Mouse (Mus musculus) forebrain, postnatal 0 days (tissue): Measurements from ENCODE around the gene Dennd2d. TPM values are rescaled to one million over a fixed set of nuclear protein-coding genes. Genes with fewer than 3 reads are reported as not detected.

Experiments
- ATAC-seq: fragments of 200-750 bp; cut with Nextera tagmentation; 2 replicates; pipeline ENCODE4 v1.8.0; 2017; ENCODE audit warnings: mild to moderate bottlenecking, moderate library complexity
- DNase-seq: peaks from one replicate; pipeline ENCODE4 v3.0.0-alpha.2; 2015
- H3K27ac ChIP-seq: fragments of 300-500 bp; sonication (generic); 2 replicates; pipeline ENCODE4 v1.5.1; 2014; ENCODE audit warnings: low read depth, mild to moderate bottlenecking, antibody characterized with exemption, low read length, moderate library complexity, mixed read lengths
- H3K27me3 ChIP-seq: fragments of 300-500 bp; sonication (generic); 2 replicates; pipeline ENCODE4 v1.6.1; 2014; ENCODE audit warnings: mild to moderate bottlenecking, low read length, mixed read lengths; ENCODE audit not compliant: insufficient read depth
- H3K36me3 ChIP-seq: fragments of 300-500 bp; sonication (generic); 2 replicates; pipeline ENCODE4 v1.6.1; 2014; ENCODE audit warnings: mild to moderate bottlenecking, moderate library complexity; ENCODE audit not compliant: insufficient read depth
- H3K4me1 ChIP-seq: fragments of 300-500 bp; sonication (generic); 2 replicates; pipeline ENCODE4 v1.6.1; 2014; ENCODE audit warnings: antibody characterized with exemption; ENCODE audit not compliant: insufficient read depth
- H3K4me2 ChIP-seq: fragments of 300-500 bp; sonication (generic); 2 replicates; pipeline ENCODE4 v1.6.1; 2014; ENCODE audit warnings: low read depth, mild to moderate bottlenecking, moderate library complexity
- H3K4me3 ChIP-seq: fragments of 300-500 bp; sonication (generic); 2 replicates; pipeline ENCODE4 v1.5.1; 2014; ENCODE audit warnings: low read depth, low read length, mixed read lengths
- H3K9ac ChIP-seq: fragments of 300-500 bp; sonication (generic); 2 replicates; pipeline ENCODE4 v1.6.1; 2014; ENCODE audit warnings: mild to moderate bottlenecking
- H3K9me3 ChIP-seq: fragments of 300-500 bp; sonication (generic); 2 replicates; pipeline ENCODE4 v1.6.1; 2016; ENCODE audit warnings: low read length
- CTCF ChIP-seq: sonication (generic); IDR thresholded peaks from 2 replicates; pipeline ENCODE4 v1.5.1; 2016; ENCODE audit warnings: antibody characterized with exemption, control low read depth, low read depth
- WGBS: fragments of 180-500 bp; shearing (Covaris S2); extraction: QIAGEN DNeasy Blood & Tissue Kit; methylation state at CpG from one replicate; pipeline ENCODE4 v1.1.7; 2014; 5-methylcytosine and 5-hydroxymethylcytosine counted together
- polyA plus RNA-seq: library from polyadenylated mRNA; unstranded; fragments of >200 nt; fragmentation: Nextera tagmentation; extraction: Ambion mirVana; gene quantifications from 2 replicates; pipeline ENCODE4 v1.2.1, GENCODE M21; 2015
- total RNA-seq: library from RNA; depleted of rRNA; stranded (reverse); fragments of >200 nt; gene quantifications from 2 replicates; pipeline ENCODE4 v1.2.3, GENCODE M21; 2014; rRNA removed

Gene Dennd2d
- total and polyA plus RNA-seq, 2 experiments from 2014 or later: 0.63 to 0.90 TPM

GRCm38 (mm10) chr3:106548971-106549370 is 66.8 kb downstream of the Dennd2d start:
- WGBS: 48% methylated on average over 3 of the region's 3 CpGs
- peak overlapping the region; percentile 82; the same call in 1 of the 2 replicates for H3K4me3 ChIP-seq
- H3K36me3 ChIP-seq: peaks cover 15% of the 10 kb centered on the region
- no peak overlapping the region for H3K27ac ChIP-seq
- H3K9ac ChIP-seq: no peak overlapping the region
- TF ChIP-seq CTCF: no peak
- no peak for DNase-seq
- no peak for ATAC-seq
- H3K27me3 ChIP-seq: no peaks in the 10 kb centered on the region
- no peaks in the 10 kb centered on the region for H3K9me3 ChIP-seq
- H3K4me1 ChIP-seq: peaks cover 12% of the 10 kb centered on the region; the same call in 1 of the 2 replicates
- H3K4me2 ChIP-seq: peak overlapping the region; percentile 60

Other genes starting within 250 kb of the Dennd2d start
- not detected in 2 replicates for gene Chil6, start 76.2 kb upstream of the Dennd2d start, total RNA-seq
- not detected in 2 replicates for gene Chil6, start 76.2 kb upstream of the Dennd2d start, polyA plus RNA-seq
- gene Dram2, start 65.4 kb downstream of the Dennd2d start, total RNA-seq: 32.5 and 50.0 TPM in 2 replicates
- 70.3 and 78.4 TPM in 2 replicates for gene Dram2, start 65.4 kb downstream of the Dennd2d start, polyA plus RNA-seq
- gene Cept1, start 65.4 kb downstream of the Dennd2d start, total RNA-seq: 51.1 and 52.3 TPM in 2 replicates
- 30.1 and 38.0 TPM in 2 replicates for gene Cept1, start 65.4 kb downstream of the Dennd2d start, polyA plus RNA-seq
- gene Lrif1, start 202.6 kb downstream of the Dennd2d start, total RNA-seq: 21.8 and 26.8 TPM in 2 replicates
- gene Lrif1, start 202.6 kb downstream of the Dennd2d start, polyA plus RNA-seq: 15.0 and 15.2 TPM in 2 replicates